Mouse (Mus musculus): ENCODE measurements at regions not wholly inside any gene's neighbourhood (a gene's known extent, or its start where the extent isn't known, plus 50 kb on each side); places are given as distances from the start of the nearest gene placed in this dataset.

- DNase-seq: no peak
Measured at GRCm38 (mm10) chr7:124676854-124677515, 694.3 kb downstream of the Hs3st4 start.

- DNase-seq: no peak
Measured at GRCm38 (mm10) chr7:124680561-124680960, 697.9 kb downstream of the Hs3st4 start.

DNA sequence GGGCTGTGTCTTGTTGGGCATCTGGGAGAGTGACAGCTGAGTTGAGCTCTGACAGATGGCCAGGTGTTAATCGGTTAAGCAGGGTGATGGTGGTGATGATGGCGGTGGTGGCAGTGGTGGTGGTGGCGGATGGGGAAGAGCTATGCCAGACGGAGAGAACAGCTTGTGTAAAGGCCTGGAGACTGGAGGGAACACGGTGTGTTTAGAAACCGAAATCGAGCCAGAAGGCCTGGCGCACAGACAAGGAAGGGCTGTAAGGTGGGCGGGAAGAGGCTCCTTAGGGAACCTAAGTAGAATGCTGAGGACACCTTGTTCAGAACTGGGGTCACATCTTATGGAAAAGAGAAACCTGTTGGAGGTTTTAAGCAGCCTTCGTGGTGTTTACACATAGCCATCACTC is 698.5 kb downstream of the Hs3st4 start:
- no peak for DNase-seq

DNA sequence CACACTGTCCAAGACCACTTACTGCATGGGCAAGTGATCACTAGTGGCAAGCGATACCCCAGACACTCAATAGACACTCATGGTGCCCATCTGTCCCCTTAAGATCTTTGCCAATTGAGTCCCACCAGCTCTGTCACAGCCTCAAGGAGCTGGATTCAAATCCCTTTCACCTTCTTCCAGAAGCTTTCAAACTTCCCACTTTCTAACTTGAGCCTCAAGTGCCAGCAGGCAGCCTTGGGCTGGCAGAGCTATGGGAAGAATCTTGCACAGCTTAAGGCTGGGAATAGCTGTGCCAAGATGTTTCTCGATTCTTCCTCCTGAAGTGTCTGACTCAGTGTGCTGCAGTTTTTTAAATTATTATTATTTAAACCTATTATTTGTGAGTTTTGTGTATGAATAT is 699.2 kb downstream of the Hs3st4 start:
- DNase-seq: no peak

GRCm38 (mm10) chr7:124685424-124685823 is 702.8 kb downstream of the Hs3st4 start:
- peak; percentile 48 for DNase-seq

GRCm38 (mm10) chr7:124704163-124704824 is 721.6 kb downstream of the Hs3st4 start:
- no peak for DNase-seq

DNA sequence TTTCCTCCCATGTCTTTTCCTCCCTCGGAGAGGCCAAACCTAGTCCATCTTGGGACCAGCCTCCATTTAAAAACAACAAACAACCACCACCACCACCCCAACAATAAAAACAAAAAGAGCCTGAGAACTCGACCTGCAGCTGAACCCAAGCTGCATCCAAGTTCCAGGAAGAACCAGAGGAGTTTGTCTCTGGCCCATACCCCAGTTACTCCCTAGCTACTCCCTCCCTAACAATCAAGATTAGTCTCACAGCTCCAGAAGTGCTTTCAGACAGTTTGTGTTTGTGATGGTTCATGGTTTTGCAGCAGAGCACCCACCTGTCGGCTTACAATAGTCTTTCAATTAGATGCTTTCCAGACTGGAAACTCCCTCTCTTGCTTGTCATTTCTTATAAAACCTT is 724.5 kb downstream of the Hs3st4 start:
- no peak for DNase-seq

- DNase-seq: no peak
Measured at GRCm38 (mm10) chr7:124708771-124709485, 726.3 kb downstream of the Hs3st4 start.

DNA sequence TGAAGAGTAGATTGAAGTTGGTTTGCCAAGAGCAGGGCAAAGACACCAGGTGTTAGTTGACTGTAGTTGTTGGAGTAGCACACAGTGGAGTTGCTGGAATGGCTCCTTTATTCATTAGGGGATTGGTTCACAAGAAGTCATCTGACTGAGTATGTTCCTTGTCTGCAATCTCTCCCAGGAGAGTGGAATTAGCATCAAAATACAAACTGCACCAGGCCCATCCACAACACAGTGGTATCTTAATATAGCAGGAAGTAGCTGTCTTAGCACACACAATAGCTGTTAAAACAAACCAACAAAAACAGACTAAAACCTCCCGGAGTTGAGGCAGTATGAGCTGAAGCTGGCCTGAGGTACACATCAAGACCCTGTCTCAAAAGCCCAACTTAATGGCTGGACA is 723.5 kb upstream of the Kdm8 start:
- no peak for DNase-seq

GRCm38 (mm10) chr7:124742086-124742485 is 702.4 kb upstream of the Kdm8 start:
- peak; percentile 3 for DNase-seq

DNA sequence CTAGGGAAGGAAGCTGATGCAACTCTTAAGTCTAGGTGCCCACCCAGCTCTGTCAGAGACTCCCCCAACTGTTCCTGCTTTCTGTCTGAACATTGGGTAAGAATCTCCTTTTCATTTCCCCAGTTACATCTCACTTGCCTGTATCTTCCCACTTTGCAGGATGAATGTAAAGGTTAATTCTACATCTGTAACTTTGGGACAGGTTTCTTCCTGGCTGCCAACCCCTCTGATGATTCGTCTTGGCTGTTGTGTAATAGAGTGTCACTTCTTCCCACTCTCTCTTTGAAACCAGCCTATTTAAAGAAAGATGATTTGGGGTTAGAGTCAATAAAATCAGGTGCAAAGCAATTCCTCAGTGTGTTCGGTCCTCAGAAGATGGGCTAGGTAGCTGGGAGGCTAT is 698.2 kb upstream of the Kdm8 start:
- no peak for DNase-seq

- DNase-seq: no peak
Measured at GRCm38 (mm10) chr7:124748396-124748795, 696.1 kb upstream of the Kdm8 start.

DNA sequence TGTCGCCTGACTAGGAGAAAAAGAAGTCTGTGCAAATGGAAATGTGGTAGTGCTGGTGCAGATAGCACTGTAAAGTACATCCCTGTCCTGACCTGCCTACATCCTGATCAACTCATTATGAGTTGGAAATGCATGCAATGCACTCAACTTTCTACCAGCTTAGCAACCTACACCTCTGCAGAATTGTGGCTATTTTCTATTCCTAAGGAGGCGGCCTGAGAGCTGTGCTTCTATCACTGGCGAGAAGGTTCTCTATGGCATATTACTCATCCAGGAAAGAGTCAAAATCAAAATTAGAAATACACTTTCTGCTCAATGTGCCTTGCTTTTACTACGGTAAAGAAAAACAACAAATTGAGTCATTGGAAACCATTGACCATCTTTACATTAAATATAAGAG is 685.4 kb upstream of the Kdm8 start:
- DNase-seq: no peak

DNA sequence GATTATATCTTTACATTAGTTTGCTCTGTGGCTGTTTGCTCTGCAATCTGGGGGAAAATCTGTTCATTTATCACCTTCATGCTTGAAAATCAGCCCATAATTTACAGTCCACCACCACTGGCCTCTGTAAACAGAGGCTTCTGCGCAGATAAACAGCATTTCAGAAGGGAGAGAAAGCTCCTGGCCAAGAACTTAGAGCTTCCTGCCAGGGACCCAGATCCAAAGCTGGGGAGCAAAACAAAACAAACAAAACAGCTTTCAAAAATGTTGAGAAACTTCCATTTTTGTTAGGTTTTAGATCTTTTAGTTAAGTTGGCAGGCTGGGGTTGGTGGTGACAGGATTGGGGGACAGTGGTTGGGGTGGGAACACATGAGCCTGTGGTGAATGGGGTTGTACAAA is 666.7 kb upstream of the Kdm8 start:
- DNase-seq: no peak

DNA sequence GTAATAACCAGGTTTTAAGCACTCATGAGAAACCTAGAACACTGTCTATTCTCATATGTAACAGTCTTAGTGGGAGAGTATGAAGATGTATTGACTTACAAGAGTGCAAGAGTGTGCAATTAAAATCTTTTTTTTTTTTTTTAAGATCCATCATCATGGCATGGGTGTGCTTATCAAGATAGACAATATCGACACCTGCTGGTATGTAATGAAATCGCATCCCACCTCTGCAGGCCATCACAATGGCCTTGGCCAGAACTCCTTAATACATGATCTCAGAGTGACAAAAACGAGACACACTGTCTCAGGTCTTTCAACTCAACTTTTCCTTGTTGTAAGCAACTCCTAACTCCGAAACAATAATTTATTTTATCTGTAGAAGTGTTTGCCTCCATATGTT is 661.7 kb upstream of the Kdm8 start:
- DNase-seq: peak; percentile 43

- DNase-seq: peak; percentile 5
Measured at GRCm38 (mm10) chr7:124784995-124785394, 659.5 kb upstream of the Kdm8 start.

- DNase-seq: no peak
Measured at GRCm38 (mm10) chr7:124785896-124786295, 658.6 kb upstream of the Kdm8 start.

DNA sequence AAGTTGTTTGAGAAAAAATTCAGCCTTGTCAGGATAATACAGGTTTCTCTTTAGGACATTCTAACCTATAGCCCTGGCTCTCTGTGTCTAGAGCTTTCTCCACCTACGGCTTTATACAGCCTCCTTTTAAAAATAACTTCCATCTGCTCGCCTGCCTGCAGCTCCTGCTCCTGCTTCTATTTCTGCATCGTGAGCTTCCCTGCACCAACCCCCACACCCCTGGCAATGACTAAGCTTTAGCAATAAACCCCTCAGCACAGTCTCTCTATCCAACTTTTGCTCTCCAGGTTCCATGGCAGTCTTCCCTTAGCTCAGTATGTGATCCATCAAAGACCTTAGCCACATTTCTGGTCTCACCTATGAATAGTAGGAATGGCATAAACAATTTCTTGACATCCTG is 655.7 kb upstream of the Kdm8 start:
- no peak for DNase-seq

- DNase-seq: no peak
Measured at GRCm38 (mm10) chr7:124803101-124803500, 641.4 kb upstream of the Kdm8 start.

DNA sequence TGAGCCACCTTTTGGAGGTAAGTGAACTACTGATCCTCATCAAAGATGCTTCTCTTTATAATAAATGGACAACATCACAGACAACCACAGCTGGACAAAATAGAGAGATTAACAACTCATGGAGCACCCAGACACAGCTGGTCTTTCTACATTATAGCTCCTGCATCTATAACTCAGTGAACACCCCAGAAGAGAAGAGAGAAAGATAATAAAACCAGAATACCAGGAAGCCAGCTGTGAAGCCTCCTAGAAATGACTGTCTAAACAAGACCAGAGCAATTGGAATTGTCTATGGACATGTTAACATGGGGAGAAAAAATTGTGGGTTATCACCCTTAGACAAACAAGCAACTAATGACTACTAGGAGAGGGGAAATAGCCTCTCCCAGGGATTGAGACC is 609.8 kb upstream of the Kdm8 start:
- no peak for DNase-seq

GRCm38 (mm10) chr7:124836531-124836930 is 607.9 kb upstream of the Kdm8 start:
- no peak for DNase-seq

GRCm38 (mm10) chr7:124855056-124855455 is 589.4 kb upstream of the Kdm8 start:
- DNase-seq: no peak

DNA sequence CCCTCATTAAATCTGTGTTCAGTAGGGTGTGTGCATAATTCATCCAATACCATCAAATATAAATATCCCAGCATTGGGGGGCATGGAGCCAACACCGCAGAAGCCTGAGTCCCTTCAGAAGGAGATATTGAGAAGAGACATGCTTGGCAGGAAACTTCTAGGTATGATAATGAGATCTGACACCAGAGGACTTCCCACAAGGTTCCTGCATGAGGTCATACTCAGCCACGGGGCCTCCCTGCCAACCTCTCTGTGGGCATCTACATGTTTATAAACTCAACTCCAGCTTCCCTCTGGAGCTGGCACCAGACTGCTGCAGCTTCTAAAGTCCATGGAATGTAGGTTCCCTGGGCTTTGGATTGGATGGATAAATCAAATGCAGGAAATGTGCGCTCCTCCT is 587.4 kb upstream of the Kdm8 start:
- DNase-seq: no peak

GRCm38 (mm10) chr7:124861397-124861796 is 583.1 kb upstream of the Kdm8 start:
- DNase-seq: no peak

Data from kidney, adult 9 months (tissue).